Mouse (Mus musculus) layer of hippocampus, postnatal 14 days (tissue): ENCODE results near the gene C130073F10Rik. TPM values are rescaled to one million over a fixed set of nuclear protein-coding genes. Genes with fewer than 3 reads are reported as not detected.
"Not testable (repeated sequence)": the region's sequence is repeated elsewhere in the genome, so short reads cannot be mapped to it uniquely, and the experiment has no call there.

Source experiments
- DNase-seq, 2 experiments: peaks; one replicate each; pipeline ENCODE4 v3.0.0; 2021 to 2022; ENCODE audit warnings: low spot score in 2 of 2, mixed read lengths in 1 of 2
- long read RNA-seq, 2 experiments: library from polyadenylated mRNA; stranded (forward); transcript quantifications; one replicate each; pipeline ENCODE4 v2.0.0; 2021
- total RNA-seq, 2 experiments: library from RNA; stranded (reverse); gene quantifications; 2 replicates each; pipeline ENCODE4 v1.2.3; 2021

The C130073F10Rik gene
- total RNA-seq = not detected
- long read RNA-seq, experiment 1 = 0 reads
- long read RNA-seq, experiment 2 = 0 reads

DNA sequence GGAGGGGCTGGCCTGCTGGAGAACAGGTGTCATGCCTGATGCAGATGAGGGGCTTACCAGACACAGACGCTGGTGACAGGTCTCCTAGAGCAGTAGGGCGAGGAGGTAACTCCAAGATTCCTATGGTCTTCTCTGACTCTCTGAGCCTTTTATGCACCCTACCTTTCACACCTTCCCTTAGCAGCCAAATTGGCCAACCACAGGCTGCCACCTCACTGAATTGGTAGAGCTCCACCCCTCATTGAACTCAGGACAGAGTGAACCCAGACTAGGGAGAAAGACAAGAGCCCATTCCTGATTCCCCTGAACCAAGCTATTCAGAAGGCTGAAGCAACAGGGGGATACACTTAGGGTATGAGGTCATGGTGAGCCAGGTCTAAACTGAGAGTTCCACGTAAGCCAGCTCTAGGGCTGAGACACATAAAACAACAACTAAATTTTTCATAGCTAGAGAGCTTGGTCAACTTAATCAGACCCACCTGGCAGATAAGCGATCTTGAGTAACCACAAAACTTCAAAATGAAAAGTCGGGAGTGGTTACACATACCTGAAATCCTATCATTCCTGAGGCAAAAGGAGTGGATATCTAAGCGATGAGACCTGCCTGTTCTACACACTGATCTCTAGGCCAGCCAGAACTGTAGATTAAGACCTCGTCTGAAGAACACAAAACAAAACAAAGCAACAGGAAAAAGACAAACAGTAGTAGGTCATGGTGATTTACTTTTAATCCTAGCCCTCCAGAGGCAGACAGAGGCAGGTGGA, at the start of gene C130073F10Rik:
C130073F10Rik (minus strand) TSS at position 134 of the 765 bp plus-strand sequence.
- no peak for DNase-seq

DNA sequence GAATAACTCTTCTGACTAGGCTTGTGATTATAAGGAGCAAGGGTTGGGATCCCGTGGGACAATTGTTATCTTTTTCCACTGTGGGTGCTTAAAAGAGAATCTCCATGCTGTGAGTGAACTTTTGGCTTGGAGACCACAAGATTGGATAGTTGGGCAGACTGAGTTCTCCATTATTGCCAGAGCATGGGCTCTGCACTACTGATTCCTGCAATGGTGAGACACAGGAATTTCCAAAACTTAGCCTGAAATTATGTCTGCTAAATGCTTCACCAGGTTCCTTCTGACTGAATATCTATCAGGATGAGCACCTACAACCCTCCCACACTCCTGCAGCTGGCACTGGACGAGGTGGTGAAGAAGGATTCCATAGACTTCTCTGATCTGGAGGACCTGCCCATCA, 46.5 kb upstream of the C130073F10Rik start, which contains the start of gene Gm12794:
Gm12794 (plus strand) TSS at position 301 of the 400 bp plus-strand sequence.
- DNase-seq = not testable (repeated sequence)

DNA sequence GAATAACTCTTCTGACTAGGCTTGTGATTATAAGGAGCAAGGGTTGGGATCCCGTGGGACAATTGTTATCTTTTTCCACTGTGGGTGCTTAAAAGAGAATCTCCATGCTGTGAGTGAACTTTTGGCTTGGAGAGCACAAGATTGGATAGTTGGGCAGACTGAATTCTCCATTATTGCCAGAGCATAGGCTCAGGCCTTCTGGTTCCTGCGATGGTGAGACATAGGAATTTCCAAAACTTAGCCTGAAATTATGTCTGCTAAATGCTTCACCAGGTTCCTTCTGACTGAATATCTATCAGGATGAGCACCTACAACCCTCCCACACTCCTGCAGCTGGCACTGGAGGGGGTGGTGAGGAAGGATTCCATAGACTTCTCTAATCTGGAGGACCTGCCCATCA, 15.2 kb upstream of the C130073F10Rik start, which contains the start of gene Gm12800:
Gm12800 (plus strand) TSS at position 301 of the 400 bp plus-strand sequence.
- not testable (repeated sequence) for DNase-seq

DNA sequence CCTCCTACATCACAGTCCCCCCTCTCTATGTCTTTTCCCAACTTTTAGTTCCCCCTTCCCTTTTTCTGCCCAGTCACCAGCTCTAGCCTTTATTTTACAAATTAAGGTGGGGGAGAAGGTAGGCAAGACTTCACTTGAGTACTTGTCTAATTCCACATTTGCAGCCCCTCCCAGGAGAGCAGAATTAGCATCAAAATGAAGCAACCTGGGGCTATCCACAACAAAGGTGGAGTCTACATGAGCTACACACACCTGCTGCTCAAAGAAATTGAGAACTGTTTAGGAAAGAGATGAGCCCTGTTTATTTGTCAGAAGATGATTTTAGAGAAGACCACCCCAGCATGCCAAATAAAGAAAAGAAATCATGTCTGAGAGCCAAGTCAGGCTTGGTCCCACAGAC, 4.2 kb downstream of the C130073F10Rik start:
- DNase-seq = no peak

DNA sequence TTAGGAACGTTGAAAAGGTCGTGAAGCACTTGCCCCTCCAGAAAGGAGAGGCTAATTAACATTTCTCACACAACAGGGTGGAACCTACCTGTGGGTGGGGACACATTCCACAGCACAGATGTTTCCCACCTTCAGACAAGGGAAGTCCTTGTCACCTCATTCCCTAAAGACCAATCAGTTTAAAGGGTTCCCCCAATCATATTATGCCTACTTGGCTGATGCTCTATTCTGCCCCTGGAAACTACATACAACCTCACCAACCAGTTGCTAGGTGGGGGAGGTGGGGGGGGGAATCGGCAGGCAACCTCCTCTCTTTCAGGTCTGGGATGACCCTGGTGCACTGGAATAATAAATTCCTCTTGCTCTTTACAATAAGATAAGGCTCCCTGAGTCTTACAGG, 9.9 kb downstream of the C130073F10Rik start:
- no peak for DNase-seq

DNA sequence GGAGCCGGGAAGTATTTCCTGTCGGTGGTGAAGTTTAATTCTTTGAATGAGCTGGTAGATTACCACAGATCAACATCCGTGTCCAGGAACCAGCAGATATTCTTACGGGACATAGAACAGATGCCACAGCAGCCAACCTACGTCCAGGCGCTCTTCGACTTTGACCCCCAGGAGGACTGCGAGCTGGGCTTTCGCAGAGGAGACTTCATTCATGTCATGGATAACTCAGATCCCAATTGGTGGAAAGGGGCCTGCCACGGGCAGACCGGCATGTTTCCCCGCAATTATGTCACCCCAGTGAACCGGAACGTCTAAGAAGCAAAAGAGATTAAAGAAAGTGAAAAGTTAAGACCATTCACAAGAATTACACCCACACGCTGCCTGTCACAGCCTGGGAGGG, 17.9 kb downstream of the C130073F10Rik start:
- DNase-seq = not testable (repeated sequence)

DNA sequence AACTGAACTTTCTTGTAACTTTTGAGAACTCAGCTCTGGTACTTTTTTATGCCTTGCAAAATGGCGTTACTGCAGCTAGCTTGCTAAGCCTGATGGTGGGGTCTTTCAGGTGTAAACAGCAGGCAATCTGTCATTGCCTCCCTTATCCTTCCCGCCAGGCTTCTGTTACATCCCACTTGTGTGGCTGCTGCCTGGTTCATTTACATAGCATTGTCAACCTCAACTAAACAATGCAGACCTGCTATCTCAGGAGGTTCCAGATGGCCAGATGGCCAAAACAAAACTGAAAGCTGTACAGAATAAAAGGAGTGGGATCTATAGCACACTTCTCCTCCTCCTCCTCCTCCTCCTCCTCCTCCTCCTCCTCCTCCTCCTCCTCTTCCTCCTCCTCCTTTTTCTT, 21.6 kb downstream of the C130073F10Rik start:
- DNase-seq = not testable (repeated sequence)

DNA sequence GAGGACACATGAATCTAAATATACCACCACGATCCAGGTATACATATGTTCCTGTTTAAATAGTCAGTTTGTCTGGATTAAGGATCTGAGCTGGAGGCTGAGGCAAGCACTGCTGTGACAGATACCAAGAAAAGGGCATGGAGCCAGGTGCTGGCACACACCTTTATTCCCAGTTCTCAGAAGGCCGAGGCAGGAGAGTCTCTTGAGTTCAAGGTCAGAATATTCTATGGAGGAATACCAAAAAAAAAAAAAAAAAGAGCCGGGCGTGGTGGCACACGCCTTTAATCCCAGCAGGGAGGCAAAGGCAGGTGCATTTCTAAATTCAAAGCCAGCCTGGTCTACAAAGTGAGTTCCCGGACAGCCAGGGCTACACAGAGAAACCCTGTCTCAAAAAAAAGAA, 31.3 kb downstream of the C130073F10Rik start:
- DNase-seq = no peak

DNA sequence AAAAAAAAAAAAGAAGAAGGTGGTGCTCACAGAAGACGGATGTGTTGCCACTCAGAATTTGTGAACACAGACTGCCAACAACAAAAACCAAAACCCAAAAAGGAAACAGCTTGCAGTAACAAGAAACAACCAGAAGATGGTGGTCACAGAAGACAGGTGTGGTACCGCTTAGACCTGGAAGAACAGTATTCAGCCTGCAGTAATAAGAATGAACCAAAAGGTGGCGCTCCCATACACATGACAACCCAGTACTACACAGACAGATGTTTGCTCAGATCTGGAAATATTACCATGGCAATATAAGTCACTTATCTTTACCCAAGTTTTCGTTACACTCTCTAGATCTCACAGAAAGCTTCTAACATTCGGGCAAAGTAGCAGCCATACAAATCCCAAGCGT, 32.7 kb downstream of the C130073F10Rik start:
- DNase-seq = peak; percentile 10 to 46

DNA sequence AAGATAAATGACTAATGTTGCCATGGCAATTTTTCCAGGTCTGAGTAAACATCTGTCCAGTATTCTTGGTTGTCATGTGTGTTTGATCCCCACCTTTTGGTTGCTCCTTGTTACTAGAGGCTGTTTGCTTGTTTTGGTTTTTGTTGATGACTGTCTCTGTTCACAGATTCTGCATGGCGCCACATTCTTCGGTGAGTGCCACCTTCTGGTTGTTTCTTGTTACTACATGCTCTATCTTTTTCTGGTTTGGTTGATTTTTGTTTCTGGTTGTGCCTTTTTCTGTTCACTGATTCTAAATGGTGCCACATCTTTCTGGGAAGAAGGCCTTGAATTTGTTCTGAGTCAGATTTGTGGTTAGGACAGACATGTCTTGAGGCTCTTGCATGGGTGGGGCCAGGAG, 42.7 kb downstream of the C130073F10Rik start:
- DNase-seq = no peak

DNA sequence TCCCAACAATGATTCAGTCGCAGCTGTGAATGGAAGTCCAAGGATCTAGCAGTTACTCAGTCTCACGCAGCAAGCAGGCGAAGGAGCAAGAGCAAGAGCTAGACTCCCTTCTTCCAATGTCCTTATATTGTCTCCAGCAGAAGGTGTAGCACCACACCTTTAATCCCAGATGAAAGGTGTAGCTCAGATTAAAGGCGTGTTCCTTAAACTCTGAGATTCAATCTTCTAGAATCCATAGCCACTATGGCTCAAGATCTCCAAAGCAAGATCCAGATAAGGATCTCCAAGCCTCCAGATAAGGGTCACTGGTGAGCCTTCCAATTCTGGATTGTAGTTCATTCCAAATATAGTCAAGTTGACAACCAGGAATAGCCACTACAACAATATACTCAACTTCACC, 49.7 kb downstream of the C130073F10Rik start, which contains the start of gene B020004J07Rik:
B020004J07Rik (minus strand) TSS at position 101 of the 400 bp plus-strand sequence.
- not testable (repeated sequence) for DNase-seq

Other genes with a start within 250 kb of the C130073F10Rik start
- 10 to 100 TPM; 28.1 to 33.2 TPM for gene Leprot, start 246.1 kb downstream of the C130073F10Rik start, total RNA-seq
- 1 to 10 TPM; 2.4 to 5.0 TPM for gene Lepr, start 176.4 kb downstream of the C130073F10Rik start, total RNA-seq
- not detected for gene B020004J07Rik, start 49.8 kb downstream of the C130073F10Rik start, total RNA-seq
- gene Gm12800, start 15.3 kb upstream of the C130073F10Rik start, total RNA-seq = not detected
- not detected for gene Gm12794, start 46.6 kb upstream of the C130073F10Rik start, total RNA-seq
- gene Gm12790, start 87.3 kb upstream of the C130073F10Rik start, total RNA-seq = not detected
- gene Gm12789, start 92.8 kb upstream of the C130073F10Rik start, total RNA-seq = not detected
- 10 to 100 TPM; 61.5 to 68.9 TPM for gene Pde4b, start 193.8 kb upstream of the C130073F10Rik start, total RNA-seq